Mouse (Mus musculus): Measurements from ENCODE around the gene Myh11. TPM values are rescaled to one million over a fixed set of nuclear protein-coding genes. Genes with fewer than 3 reads are reported as not detected.

Myh11 gene
- total RNA-seq, 2 experiments from 2014 or later: 20.3 to 24.0 TPM

GRCm38 (mm10) chr16:14265203-14265920 lies 25.8 kb downstream of the Myh11 start:
- DNase-seq: no peak

DNA sequence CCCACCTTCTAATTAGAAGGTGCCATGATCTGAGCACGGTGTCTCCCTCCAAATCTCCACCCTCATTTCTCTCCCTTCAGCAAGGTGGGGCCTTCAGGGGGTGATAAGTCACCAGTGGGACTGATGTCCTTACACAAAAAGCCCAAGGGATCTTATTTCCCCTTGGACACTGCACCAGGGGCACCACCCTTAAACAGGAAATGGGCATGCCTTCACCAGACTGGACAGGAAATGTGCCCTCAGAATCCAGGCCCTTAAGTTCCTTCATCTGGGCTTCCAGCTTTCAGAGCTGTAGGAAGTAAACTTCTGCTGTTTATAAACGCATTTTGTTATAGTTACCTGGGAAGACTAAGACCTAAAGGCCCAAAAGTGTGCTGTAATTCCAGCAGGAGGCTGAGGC lies 26.7 kb downstream of the Myh11 start:
- DNase-seq: no peak

DNA sequence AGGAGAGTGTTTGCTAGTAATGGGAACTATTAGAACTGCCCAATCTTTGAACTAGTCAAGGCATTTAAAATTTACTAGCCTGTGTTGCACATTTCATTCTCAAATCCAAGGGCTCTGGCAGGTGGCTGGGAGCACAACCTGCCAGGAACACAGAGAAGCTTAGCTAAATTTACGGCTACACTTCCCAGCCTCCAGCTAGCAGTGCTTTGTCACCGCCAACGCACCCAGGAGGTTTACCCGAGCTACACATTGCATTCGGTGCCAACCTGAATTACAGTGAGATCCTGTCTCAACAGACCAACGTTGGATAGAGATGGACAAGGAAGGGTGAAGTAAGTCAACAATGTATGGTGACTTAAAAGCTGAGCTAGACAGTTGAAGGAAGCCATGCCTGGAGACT lies 27.9 kb downstream of the Myh11 start:
- DNase-seq: no peak

DNA sequence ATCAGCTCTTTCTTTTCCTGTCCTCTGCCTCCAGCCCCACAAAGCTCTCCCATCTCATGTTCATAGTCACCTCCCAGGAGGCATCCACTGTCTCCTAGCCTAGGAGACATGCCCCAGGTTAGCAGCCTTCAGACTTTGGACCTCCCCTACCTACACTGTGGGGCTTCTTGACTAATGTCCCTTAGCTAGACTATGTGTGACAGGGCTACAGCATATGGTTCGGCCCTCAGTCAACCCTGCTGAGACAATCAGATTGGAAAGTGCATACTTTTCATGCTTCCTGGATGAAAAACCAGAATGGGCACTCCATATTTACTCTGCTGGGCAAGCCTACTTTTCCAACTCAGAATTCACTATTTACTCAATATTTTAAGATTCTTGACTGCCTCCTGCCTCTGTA lies 28.8 kb downstream of the Myh11 start:
- no peak for DNase-seq

DNA sequence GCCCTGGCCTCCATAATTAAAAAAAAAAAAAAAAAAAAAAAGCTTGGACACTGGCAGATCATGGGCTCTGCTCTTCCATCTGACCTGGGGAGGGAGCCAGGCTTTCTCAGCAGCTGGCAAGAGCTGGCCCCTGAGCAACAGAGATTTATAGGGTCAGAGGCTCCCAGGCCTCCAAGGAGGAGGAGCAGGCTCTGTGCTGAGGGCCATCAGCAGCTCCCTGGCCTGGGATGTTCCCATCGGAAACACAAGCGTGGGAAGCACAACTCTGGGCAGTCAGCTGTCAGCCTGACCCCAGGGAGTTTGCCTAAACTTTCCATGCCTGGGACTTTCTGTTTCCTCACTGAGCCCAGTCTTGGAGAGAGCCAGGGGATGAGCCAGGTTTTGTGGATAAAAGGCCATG lies 32.3 kb downstream of the Myh11 start:
- DNase-seq: peak; percentile 60

- DNase-seq: no peak
Observed at GRCm38 (mm10) chr16:14253586-14253985, 37.6 kb downstream of the Myh11 start.

DNA sequence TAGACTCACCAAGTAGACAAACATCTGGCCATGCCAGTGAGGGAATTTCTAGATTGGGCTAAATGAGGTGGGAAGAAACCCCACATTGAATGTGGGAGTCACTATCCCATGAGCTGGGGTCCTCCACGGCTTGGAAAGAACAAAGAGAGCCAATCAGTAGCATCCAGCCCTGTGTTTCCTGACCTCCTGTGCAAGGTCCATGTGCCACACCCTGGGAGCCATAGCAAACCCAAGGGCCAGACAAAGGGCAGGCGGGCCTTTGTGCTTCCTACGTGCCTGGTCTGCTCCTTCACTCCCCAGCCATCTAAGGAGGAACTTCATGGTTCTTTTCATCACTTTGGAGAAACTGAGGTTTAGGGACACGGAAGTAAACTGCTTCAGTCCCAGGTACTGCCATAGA lies 38.3 kb downstream of the Myh11 start:
- no peak for DNase-seq

DNA sequence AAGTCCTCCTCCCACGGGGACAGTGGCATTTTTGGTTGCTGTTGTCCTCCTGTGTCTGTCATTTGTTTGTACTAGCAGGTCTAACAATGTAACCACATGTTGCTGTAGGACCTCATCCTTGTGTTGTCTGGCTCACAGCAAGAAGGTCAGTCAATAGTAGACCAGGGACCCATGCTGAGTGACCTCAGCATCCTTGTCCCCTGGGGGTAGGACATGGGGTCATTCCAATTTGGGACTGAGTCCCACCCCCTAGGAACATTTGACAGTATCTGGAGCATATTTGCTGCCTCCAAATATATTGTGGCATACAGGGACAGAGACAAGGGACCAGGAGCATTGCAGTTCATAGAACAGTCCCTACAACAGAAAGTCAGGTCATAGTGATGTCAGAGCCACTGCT lies 41.3 kb downstream of the Myh11 start:
- no peak for DNase-seq

GRCm38 (mm10) chr16:14242553-14242952 lies 48.6 kb downstream of the Myh11 start:
- no peak for DNase-seq

- DNase-seq: no peak
Observed at GRCm38 (mm10) chr16:14242059-14242458, 49.1 kb downstream of the Myh11 start.

DNA sequence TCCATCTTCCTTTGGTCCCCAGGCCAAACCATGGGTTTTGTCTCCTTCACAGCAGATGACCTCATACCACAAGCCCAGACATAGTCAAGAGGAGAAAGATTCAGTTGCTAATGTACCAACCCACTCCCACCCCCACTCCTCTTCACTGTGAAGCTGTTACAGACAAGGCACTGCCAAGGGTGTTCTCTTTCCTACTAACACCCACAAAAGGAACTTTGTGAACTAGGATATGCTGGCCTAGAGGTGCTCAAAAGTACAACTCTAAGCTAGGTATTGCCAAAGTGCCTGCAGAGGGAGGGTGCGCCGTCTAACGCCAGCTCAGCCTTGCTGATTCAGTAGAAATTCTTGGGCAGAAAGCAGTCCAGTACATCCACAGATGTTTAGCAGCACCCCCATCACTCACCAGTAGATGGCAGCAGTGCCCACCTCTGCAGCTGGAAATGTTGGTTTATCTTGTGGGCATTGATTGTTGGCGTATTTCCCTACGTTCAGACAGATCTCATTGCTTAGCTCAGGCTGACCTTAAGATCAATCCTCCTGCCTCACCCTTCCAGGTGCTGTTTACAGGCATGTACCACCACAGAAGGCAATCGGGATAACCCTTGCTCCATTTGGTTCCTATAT lies 54.0 kb downstream of the Myh11 start:
- DNase-seq: peak; percentile 76

- no peak for DNase-seq
Observed at GRCm38 (mm10) chr16:14215156-14215555, 76.0 kb downstream of the Myh11 start.

DNA sequence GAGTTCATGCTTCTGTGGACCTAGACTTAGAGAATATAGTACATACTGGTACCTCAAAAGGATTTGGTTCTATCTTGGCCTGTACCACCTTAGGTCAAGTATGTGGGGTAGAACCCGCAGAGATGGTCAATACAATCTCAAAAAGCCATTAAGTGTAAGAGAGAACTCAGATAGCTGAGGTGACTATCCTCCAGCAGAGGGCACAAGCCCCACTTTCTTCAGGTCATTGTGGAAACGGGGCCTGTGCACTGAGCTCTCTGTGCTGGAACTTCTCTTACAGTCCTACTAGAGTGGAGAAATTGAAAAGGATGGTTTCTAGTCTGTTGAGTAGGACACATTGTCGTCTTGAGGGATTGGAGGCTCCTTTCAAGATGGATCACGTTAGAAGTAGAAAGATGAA lies 92.4 kb downstream of the Myh11 start:
- no peak for DNase-seq

GRCm38 (mm10) chr16:14195427-14195826 lies 95.7 kb downstream of the Myh11 start:
- peak; percentile 63 for DNase-seq

- no peak for DNase-seq
Observed at GRCm38 (mm10) chr16:14194164-14194950, 96.8 kb downstream of the Myh11 start.

- no peak for DNase-seq
Observed at GRCm38 (mm10) chr16:14185516-14185915, 105.7 kb downstream of the Myh11 start.

DNA sequence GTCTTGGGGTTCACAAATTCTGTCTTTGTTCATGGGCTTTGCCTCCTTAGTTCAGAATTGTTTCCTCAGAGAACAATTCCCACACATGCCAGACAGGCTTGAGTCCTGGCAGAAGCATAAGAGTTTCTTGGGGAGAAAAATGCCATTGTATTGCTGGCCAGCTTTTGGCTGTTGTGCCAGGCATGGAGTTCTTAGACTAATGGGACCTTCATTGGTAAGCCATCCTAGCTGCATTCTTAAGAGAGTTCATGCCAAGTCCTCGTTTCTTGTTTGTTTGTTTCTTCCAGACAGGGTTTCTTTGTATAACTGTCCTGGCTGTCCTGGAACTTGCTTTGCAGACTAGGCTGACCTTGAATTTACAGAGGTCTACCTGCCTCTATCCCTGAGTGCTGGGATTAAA lies 107.3 kb downstream of the Myh11 start:
- no peak for DNase-seq

DNA sequence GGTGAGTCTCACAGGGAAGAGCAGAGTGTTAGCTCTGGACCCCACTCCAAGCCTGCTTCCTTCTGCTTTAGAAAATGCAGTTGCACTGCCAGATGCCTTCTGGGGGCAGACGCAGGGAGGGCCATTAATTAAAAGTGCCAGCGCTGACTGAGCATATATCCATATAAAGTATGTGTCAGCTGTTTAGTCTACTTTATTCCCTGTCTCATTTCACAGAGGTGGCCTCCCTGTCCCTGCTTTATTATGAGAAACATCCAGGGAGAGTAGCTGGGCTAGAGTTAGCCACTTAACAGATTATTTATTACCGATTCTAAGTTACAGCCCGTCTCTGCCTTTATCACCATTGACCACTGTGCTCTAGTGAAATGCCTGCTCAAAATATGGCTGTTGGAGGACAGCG lies 108.8 kb downstream of the Myh11 start:
- no peak for DNase-seq

DNA sequence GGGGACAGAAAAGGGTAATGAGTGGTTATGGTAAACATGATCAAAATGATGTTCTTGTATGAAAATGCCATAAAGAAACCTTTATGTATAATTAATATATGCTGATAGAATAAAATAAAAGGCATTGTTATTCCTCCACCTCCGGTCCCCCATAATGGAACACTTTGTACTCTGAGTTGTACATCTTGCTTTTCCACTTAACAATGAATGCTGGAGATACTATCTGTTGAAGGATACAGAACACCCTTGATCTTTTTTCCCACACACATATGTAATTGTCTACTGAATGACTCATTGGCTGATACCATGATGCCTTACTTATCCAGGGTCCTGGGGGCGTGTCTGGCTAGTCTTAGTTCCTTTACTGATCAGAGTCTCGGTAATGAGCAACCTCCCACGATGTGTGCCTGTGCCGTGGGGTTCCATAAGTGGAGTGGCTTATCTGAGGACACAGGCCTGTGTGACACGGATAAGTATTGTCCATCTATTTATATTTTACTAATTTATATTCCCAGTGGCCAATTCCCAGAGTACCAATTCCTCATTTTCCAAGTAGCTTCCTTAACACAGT lies 110.9 kb downstream of the Myh11 start:
- no peak for DNase-seq

- no peak for DNase-seq
Observed at GRCm38 (mm10) chr16:14178041-14178440, 113.1 kb downstream of the Myh11 start.

- no peak for DNase-seq
Observed at GRCm38 (mm10) chr16:14169706-14170105, 121.5 kb downstream of the Myh11 start.

DNA sequence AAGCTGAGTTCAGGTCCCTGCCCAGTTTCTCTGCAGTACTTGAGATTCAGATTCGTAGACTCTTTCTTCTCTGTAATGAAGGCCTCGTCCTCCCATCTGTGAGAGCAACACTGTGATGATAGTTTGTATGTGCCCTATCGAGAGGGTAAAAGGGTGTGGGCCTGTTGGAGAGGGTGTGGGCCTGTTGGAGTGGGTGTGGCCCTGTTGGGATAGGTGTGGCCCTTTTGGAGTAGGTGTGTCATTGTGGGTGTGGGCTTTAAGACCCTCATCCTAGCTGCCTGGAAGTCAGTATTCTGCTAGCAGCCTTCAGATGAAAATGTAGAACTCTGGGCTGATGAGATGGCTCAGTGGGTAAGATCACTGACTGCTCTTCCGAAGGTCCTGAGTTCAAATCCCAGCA lies 124.7 kb downstream of the Myh11 start:
- DNase-seq: no peak

DNA sequence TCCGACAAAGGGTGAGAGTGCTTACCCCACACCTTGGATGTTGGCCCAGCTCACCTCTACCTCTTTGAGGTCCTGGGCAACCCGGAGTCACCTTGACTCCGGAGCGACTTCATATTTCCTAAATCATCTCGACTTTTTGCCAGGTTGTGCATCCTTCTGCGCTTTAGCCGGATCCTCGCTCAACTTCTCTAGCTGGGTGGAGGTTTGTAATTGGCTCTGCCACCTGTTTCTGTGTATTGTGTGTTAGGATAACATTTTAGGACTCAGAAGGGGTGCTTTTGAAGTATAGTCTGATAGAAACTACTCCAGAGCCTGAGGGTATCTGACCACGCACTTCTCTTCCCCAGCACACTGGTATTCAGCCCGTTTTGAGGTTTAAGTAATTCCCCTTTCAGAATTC lies 127.4 kb downstream of the Myh11 start:
- no peak for DNase-seq

All from gastrocnemius, postnatal 10 days (tissue).